Mouse (Mus musculus) liver, adult (tissue): Measurements from ENCODE around the gene Fabp2.

Experiments
- GATA4 ChIP-seq: IDR thresholded peaks from 2 replicates; pipeline ENCODE4 v1.6.1; 2014; ENCODE audit warnings: mild to moderate bottlenecking, low read length; ENCODE audit not compliant: insufficient replicate concordance

The Fabp2 gene

GRCm38 (mm10) chr3:122894772-122895171 lies at the start of gene Fabp2:
Fabp2 (plus strand) TSS chr3:122895072.
- no peak for TF ChIP-seq GATA4

- no peak for TF ChIP-seq GATA4
These were observed 46.4 kb upstream of the Fabp2 start for GRCm38 (mm10) chr3:122848410-122849034.

GRCm38 (mm10) chr3:122855149-122855548 lies 39.7 kb upstream of the Fabp2 start:
- no peak for TF ChIP-seq GATA4

- TF ChIP-seq GATA4: no peak
These were observed 35.0 kb upstream of the Fabp2 start for GRCm38 (mm10) chr3:122859829-122860228.

- TF ChIP-seq GATA4: no peak
These were observed 34.0 kb upstream of the Fabp2 start for GRCm38 (mm10) chr3:122860573-122861498.

GRCm38 (mm10) chr3:122865092-122865491 lies 29.8 kb upstream of the Fabp2 start:
- no peak for TF ChIP-seq GATA4

GRCm38 (mm10) chr3:122868270-122868669 lies 26.6 kb upstream of the Fabp2 start:
- TF ChIP-seq GATA4: no peak

- TF ChIP-seq GATA4: no peak
These were observed 23.3 kb upstream of the Fabp2 start for GRCm38 (mm10) chr3:122871596-122871995.

GRCm38 (mm10) chr3:122876870-122877269 lies 18.0 kb upstream of the Fabp2 start:
- TF ChIP-seq GATA4: no peak

- TF ChIP-seq GATA4: no peak
These were observed 17.3 kb upstream of the Fabp2 start for GRCm38 (mm10) chr3:122877543-122877942.

GRCm38 (mm10) chr3:122878705-122879315 lies 16.1 kb upstream of the Fabp2 start:
- TF ChIP-seq GATA4: no peak

- TF ChIP-seq GATA4: peak; percentile 69; the same call in 1 of the 2 replicates
These were observed 7.2 kb upstream of the Fabp2 start for GRCm38 (mm10) chr3:122887505-122888301.

GRCm38 (mm10) chr3:122888371-122888819 lies 6.5 kb upstream of the Fabp2 start:
- TF ChIP-seq GATA4: no peak

GRCm38 (mm10) chr3:122895189-122895731 lies 388 bp downstream of the Fabp2 start:
- TF ChIP-seq GATA4: peak; percentile 87; the same call in 1 of the 2 replicates
